Mouse (Mus musculus): ENCODE data around the gene Gm26620.

The Gm26620 gene

DNA sequence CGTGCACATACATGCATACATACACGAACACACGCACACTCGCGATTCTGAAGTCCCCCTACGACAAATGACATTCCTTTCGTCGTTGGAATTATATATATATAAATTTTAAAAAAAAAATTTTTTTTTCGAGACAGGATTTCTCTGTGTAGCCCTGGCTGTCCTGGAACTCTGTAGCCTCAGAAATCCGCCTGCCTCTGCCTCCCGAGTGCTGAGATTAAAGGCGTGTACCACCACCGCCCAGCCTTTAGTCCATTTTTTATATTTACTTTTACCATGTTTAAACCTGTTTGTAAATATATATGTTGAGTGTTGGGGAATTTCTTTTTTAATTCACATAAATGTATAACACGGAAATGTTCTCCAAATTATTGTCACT, 16.0 kb upstream of the Gm26620 start:
- no peak for DNase-seq (ENCODE audit: low spot score)

DNA sequence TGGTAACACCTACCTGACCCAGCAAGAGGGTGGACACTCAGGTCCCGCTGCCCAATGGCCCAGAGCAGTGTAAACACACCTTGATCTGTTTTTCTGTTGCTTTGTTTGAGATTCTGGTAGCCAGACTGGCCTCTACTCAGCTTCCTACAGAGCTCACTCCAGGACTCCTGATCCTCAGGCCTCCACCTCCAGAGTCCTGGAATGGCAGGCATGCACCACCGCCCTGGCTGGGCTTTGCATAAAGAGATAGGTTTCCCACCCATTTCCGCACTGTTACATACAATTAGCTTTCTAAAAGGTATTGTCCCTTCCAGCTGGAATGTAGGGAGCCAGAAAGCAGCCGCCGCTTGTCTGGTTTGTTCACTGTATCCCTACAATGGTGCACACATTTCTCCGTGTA, 13.5 kb upstream of the Gm26620 start:
- DNase-seq (ENCODE audit: low spot score): no peak

DNA sequence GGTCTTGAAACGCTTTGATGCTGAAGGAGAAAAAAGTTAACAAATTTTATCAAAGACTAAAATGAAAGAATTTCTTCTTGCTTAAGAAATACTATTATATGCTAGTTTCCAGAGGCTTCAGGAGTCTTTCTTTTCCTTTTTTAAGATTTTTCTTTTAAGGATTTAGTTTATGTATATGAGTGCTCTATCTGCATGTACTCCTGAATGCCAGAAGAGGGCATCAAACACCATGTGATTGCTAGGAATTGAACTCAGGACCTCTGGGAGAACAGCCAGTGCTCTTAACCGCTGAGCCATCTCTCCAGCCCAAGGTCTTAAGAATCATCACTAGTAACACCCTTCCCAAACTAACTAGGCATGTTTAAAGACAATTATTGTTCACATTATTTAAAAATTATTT, 12.9 kb upstream of the Gm26620 start:
- no peak for DNase-seq (ENCODE audit: low spot score)

DNA sequence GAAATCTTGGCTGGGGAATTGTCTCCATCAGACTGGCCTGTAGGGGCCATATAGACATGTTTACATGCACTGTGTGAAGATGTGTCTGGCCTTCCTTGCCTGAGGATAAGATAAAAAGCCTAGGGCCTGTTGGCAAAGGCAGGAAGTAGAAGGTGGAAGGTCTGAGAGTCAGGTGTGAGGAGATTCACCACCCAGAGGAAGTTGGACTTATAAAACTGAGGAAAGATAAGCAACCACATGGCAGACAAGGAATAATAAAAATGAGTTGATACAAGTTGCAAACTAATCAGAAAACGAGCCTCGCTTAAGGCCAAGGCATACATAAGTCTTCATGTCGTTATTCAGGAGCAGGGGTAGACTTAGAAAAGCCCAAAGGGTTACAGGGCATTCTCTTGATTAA, 9.2 kb upstream of the Gm26620 start:
- DNase-seq (ENCODE audit: low spot score): no peak

DNA sequence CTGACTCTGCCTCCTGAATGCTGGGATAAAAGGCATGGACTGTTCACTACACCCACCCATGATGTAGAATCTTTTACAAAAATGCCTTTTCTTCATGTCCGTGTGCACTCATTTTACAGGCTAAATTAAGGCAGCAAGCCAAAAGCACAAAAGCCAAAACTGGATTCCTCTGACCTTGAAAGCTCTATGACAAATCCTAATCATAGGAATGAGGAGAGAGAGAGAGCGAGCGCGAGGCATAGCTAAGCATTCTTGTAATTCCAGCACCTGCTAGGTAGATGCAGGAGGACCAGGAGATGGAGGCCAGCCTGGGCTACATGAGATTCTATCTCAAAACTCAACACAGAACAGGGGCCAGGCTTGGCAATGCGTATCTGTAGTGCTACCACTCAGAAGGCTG, 8.0 kb upstream of the Gm26620 start:
- DNase-seq (ENCODE audit: low spot score): no peak

DNA sequence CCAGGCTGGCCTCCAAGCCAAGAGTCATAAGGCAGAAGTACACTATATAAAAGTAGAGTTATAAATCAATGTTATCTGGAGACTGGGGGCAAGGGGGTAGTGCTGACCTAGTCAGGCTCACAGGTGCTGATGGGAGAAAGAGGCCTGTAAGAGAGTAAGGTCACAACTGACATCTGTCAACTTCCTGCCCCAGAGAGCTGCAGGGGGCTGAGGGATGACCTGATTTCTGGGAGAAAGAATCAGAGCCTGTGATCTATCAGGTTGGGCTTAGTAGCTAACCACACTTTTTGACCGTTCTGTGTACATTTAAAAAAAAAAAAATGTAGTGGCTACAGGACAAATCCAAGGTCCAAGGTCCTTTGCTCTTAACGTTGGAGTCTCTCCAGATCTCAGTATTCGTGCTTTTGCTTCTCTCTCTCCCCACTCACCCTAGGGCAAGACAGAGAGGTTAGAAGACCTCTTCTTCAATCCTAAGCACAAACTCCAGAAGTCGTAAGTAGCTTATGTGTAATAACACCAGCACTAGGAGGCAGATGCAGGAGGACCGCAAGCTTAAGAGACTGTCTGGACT, 1.9 kb upstream of the Gm26620 start:
- DNase-seq (ENCODE audit: low spot score): no peak

DNA sequence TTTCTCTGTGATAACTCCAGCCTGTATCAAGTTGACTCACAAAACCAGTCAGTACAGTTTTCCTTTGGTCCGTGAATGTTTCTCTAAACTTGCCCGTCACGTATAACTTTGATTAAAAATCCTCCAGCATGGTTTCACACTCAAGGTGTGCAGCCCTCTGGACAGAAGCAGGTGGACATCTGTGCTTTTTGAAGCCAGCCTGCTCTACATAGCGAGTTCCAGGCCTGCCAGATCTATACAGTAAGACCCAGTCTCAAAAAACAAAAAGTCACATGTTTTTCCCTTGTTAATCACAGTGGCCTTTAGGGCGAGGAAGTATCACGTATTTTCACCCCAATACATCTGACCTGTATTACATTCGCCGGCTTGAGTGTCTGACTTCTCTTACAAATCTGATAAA, 475 bp upstream of the Gm26620 start:
- DNase-seq (ENCODE audit: low spot score): no peak

DNA sequence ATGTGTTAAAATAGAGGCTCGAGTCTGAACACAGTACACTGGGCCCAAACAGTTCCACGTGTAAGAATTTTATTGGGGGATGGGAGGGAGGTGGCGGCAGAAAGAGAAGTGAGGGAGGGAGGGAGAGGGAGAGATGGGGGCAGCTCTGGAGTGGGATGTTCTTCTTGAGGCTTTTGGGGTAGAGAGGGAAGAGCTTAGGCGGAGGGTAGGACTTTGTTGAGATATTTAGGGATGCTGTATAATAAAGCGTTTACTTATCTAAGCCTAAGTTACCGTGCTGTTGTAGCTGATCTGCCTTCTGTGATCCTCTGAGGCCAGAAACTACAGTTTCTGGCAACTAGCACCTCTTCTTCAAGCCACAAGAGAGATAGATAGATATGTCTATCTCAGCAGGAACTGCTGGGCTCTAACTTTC, 1.2 kb downstream of the Gm26620 start:
- no peak for DNase-seq (ENCODE audit: low spot score)

DNA sequence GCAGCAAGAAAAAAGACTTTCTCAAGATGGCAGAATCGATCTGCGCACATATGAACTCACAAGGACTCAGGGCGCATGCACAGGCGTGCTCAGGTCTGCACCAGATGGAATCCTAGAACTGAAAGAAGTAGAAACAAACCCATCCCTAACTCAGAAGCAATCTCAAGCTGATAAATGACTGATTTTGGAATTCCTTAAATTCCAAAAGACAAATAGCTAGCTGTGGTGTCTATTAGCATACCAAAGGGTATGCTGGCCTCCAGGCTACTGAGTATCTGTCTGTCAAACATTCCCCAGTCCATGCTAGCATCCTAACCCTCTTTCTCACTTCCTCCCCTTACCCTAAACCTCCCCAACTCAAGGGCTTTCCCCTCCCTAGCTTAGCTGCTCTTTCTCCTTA, 4.4 kb downstream of the Gm26620 start:
- no peak for DNase-seq (ENCODE audit: low spot score)

DNA sequence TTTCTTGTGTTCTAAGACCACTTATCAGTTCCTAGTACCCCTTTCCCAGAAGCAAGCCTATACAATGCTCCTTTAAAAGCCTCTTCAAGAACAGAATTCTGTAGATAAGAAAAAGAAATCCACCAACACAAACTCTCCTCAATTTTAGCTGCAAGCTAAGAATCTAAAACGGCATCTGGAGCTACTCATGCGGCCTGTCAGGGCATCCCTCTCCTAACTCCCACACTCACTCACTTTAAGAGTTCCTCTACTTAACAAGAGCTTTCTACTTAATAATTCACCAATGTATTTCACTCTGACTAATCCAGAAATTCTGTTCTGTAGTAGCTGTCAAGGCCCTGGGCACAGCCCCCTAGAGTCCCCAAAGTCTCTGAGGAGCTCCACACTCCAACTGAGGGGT, 6.8 kb downstream of the Gm26620 start:
- DNase-seq (ENCODE audit: low spot score): no peak

DNA sequence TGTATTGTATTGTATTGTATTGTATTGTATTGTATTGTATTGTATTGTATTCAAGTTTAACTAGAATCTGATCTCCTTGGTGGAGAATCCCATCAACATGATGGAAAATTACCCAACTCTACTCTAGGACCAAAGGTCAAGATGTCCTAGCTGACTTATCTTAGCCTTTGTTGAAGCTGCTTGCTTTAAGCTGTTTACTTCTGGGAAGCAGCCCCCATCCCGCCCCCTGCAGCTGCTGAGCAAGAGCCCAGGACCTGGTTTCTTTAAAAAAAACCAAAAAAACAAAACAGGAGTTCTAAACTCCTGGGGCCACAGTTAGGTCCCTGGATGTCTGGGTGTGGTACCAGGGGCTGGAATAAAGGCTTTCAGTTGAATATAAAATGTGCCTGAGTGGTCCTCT, 7.4 kb downstream of the Gm26620 start:
- no peak for DNase-seq (ENCODE audit: low spot score)

DNA sequence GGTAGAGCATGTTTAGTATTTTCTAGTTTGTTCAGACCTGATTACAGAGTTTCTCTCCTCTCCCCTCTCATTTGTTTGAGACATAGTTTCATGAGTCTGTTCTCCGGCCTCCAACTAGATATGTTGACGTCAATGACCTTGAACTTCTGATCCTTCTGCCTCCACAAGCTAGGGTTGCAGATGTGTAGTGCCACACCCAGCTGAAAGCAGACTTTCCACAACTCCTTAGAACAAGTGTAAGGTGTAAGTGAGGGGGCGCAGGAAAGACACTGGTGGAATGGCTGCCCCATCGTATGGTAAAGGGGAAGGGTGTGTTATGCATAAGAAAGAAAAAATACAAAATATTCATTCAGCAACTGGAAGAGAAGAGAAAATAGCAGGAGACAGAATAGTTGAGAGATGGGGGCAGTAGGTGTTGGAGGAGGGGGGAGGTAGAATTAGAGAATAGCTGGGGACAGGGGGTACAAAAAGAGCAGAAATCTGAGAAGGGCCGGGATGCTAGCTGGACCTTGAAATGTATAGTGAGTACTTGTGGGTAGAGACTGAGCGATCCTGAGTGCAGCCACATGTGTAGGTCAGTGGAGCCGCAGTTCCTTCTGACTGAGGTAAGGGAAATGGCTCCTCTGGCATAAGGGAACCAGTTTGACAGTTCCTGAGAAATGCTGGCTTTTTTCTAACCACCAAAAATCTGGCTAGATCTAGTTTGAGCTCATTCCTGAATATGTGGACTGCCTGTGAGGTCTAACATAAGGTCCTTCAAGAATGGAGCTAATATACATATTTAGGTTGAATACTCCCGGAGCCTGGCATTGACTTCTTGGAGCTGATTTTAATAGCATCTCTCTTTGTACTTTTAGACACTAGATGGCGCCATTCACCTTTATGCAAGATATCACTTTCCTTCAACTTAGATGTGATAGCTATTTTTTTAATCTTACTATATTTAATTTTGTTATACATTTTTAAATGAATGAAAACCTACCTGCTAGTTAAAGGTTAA, 10.0 kb downstream of the Gm26620 start:
- DNase-seq (ENCODE audit: low spot score): no peak

DNA sequence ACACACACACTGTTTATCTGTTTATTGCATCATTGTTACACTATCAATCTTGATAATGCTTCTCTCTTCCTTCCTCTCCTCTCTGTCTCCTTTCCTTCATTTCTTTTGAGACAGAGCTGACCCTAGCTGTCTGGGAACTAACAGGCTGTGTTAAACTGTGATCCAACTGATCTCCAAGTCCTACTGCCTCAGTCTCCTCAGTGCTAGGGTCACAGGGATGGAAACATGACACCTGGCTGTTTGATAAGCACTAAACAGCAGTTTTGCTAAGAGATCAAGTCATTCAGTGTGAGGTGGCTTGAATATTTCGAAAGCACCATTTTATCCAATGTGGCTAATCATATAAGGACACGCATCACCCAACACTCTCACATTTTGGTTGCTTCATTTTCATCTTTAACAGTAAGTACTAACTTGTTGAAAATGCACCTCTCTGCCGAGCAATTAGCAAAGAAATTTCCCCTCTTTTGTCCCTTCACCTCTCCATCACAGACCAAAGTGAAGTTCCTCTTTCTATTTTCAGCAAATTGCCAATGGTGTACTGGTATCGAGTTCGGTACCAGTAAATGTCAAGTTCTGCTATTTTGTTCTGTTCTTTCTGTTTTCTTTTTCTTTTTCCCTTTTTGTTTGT, 11.9 kb downstream of the Gm26620 start:
- DNase-seq (ENCODE audit: low spot score): no peak

DNA sequence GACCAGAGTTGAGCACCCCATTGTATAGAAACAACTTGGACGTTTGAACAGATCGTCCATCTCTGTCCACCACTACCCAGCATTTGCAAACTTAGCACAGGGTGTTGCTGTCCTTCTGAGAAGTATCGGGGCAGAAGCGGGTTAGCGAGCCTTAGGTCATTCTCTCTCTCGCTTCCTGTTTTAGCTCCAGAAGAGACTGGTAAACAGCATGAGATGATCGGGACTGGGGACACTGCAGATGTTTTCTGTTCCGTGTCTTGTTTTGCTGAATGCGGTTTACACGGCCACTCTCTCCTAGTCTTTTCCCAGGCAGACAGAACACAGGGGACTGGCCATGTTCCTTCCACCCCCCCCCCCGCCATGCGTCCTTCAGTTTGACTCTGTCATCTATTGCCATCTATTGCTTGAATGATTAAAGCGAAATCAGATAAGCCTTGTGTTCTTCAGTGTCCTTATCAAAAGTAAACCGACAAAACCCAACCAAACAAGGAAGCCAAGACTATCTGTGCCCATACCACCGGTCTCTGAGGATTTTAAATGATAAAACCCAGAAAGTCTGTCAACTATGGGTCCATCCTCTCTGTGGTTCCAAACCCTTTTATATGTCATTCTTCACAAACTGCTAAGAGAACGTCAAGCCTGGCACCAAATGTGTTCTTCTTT, 13.7 kb downstream of the Gm26620 start:
- no peak for DNase-seq (ENCODE audit: low spot score)

DNA sequence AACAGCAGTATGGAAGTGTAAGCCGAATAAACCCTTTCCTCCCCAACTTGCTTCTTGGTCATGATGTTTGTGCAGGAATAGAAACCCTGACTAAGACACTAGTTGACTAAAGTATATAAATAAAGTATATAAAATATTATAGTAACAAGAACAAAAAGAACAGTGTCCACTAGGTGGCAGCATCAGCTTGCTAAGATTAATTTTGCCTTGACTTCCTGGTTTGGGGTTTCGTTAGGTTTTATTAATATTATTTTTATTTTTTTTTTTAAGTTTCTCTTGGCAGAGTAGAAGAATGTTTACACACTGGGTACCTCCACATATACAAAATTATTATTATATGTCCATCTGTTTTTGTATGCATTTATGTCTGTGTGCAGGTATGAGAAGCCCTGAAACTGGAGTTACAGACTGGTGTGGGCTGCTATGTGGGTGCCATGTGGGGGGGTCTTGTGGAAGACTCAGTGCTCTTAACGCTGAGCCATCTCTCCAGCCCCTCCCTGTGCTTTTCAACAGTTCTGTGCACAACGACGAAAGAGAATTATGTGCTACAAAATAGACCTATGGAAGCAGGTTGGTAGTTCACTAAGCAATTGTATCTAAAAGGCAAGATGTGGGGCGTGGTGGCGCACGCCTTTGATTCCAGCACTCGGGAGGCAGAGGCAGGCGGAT, 16.1 kb downstream of the Gm26620 start:
- DNase-seq (ENCODE audit: low spot score): peak; percentile 31

DNA sequence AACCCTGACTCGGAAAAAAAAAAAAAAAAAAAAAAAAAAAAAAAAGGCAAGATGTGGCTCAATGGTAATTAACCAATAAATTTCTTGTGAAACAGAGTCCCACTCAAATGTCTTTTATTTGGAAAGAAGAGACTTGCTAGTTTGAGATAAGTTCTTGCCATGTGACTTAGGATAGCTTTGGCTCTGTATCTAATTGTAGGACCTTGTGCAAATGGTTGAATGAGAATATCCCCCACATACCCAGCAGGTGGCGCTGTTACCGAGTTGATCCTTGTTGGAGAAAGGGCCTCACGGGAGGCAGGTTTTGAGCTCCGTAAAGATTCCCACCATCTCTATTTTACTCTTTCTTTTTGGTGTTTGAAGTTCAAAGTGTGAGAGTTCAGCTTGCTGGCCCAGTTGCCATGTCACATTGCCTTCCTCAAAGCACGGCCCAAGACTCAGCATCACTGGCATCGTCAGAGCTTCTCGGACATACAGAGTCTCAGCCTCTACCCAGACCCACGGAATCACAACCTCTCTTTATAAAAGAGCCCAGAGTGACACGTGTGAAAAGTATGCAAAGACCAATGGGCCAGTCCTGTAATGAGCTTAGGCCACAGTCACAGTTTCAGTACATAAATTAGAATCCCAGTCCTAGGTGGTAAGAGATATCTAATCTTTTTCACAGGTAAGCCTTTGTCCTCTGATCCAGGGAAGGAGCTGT, 16.8 kb downstream of the Gm26620 start:
- peak; percentile 89 for DNase-seq (ENCODE audit: low spot score)

DNA sequence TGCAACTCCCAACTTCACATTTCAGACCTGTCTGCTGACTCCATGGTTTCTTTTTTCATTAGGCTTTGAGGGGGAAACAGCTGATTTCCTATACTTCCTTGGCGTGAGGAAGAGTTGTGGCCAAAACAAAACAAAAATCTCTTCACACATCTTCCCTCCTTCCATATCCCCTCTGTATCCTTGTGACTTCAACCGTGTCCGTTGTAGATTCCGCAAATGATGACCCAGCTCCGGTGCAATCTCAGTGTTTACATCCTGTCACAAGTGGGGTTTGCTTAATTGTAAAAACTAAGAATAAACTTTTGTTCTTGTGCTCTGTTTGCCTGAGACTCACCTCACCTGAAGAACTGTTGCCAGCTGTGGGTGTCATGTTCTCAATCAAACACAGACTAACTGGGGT, 18.6 kb downstream of the Gm26620 start:
- no peak for DNase-seq (ENCODE audit: low spot score)

DNA sequence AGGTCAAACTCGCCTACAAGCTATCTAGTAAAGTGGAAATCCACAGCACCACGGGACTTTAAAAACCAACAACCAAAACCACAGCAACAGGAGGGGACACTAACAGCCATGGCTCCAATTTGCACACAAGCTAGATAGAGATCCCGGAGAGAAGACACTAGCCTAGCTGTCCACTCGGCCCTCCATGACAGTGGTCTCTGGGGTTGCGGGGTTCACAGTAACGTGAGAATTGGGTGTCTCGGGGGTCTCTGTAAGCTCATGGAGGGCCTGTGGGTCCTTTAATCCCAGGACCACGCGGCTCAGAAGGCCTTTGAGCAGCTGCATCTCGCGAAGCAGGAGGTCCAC, 22.2 kb downstream of the Gm26620 start:
- DNase-seq (ENCODE audit: low spot score): no peak

DNA sequence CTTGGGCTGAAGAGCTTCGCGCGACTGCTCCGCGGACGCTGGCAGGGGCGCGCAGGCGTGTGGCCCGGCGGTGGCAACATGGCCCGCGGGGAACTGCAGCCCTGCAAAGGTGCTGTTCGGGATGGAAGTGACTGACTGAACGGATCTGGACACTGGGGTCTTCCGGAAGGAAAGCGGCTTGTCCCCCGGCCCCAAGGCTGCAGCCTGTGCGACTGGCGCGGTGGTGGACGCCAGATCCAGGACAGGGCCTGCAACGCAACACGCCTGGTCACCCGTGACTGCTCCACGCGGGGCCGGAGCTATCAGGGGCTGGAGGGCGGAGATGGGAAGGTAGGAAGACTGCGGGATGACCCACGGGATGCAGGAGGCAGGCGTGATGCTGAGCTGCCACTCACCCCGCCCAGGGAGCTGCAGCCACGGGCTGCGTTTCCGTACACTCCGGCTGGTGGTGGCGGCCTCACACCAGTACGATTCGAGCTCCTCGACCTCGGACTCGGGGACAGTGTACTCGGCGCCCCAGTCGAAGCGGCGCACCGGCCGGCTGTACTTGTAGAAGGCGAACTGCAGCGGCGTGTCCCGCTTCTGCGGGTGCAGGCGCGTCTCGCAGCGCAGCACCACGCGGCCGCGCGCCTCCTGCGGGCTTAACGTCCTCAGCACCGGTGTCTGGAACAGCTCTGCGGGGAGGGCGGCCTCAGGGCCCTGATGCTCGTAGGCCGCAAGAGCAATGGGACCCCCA, 22.8 kb downstream of the Gm26620 start:
- DNase-seq (ENCODE audit: low spot score): no peak

DNA sequence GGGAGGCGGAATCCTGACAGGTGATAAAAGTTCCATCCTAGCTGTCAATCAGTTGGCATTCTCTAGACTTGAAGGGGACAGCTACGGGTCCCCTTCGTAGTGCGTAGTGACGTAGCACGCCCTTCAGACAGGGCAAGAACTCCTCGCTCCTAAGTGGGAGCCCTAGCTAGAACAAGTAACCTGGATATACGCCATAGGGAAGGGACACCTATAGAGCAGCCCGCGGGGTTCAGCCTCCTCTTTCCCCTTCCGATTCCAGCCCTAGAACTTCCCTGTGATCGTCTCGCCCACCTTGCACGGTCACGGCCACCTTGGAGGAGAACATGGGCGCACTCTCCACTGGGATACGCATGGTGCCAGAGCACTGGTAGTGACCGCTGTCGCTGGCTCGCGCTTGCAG, 23.5 kb downstream of the Gm26620 start:
- DNase-seq (ENCODE audit: low spot score): no peak

Data from ovary, postnatal 14 days (tissue).